Mouse (Mus musculus): ENCODE results near the gene Reps2.

Reps2 gene

GRCm38 (mm10) chrX:162487734-162488133 lies 155.7 kb downstream of the Reps2 start:
- DNase-seq (ENCODE audit: low read depth): no peak

- no peak for DNase-seq (ENCODE audit: low read depth)
Measured at GRCm38 (mm10) chrX:162470213-162470612, 173.2 kb downstream of the Reps2 start.

- DNase-seq (ENCODE audit: low read depth): no peak
Measured at GRCm38 (mm10) chrX:162462156-162462555, 181.3 kb downstream of the Reps2 start.

GRCm38 (mm10) chrX:162456445-162456844 lies 187.0 kb downstream of the Reps2 start:
- no peak for DNase-seq (ENCODE audit: low read depth)

GRCm38 (mm10) chrX:162455364-162455763 lies 188.1 kb downstream of the Reps2 start:
- no peak for DNase-seq (ENCODE audit: low read depth)

GRCm38 (mm10) chrX:162453821-162454402 lies 189.5 kb downstream of the Reps2 start:
- DNase-seq (ENCODE audit: low read depth): no peak

- no peak for DNase-seq (ENCODE audit: low read depth)
Measured at GRCm38 (mm10) chrX:162452642-162453041, 190.8 kb downstream of the Reps2 start.

GRCm38 (mm10) chrX:162447974-162448373 lies 195.5 kb downstream of the Reps2 start:
- no peak for DNase-seq (ENCODE audit: low read depth)

GRCm38 (mm10) chrX:162446678-162447318 lies 196.7 kb downstream of the Reps2 start:
- DNase-seq (ENCODE audit: low read depth): no peak

GRCm38 (mm10) chrX:162443387-162443786 lies 200.1 kb downstream of the Reps2 start:
- no peak for DNase-seq (ENCODE audit: low read depth)

- DNase-seq (ENCODE audit: low read depth): no peak
Measured at GRCm38 (mm10) chrX:162442970-162443369, 200.5 kb downstream of the Reps2 start.

- no peak for DNase-seq (ENCODE audit: low read depth)
Measured at GRCm38 (mm10) chrX:162432776-162433543, 210.5 kb downstream of the Reps2 start.

GRCm38 (mm10) chrX:162427698-162428097 lies 215.8 kb downstream of the Reps2 start:
- no peak for DNase-seq (ENCODE audit: low read depth)

GRCm38 (mm10) chrX:162419431-162419830 lies 224.0 kb downstream of the Reps2 start:
- DNase-seq (ENCODE audit: low read depth): no peak

GRCm38 (mm10) chrX:162413124-162413523 lies 230.3 kb downstream of the Reps2 start:
- DNase-seq (ENCODE audit: low read depth): no peak

- DNase-seq (ENCODE audit: low read depth): no peak
Measured at GRCm38 (mm10) chrX:162407291-162407690, 236.2 kb downstream of the Reps2 start.

- no peak for DNase-seq (ENCODE audit: low read depth)
Measured at GRCm38 (mm10) chrX:162402487-162402886, 241.0 kb downstream of the Reps2 start.

GRCm38 (mm10) chrX:162380730-162381129 lies 262.7 kb downstream of the Reps2 start:
- no peak for DNase-seq (ENCODE audit: low read depth)

- no peak for DNase-seq (ENCODE audit: low read depth)
Measured at GRCm38 (mm10) chrX:162363206-162363605, 280.2 kb downstream of the Reps2 start.
